Mouse (Mus musculus) erythroblast, embryonic 14.5 days (primary cell): ENCODE data around the gene Ccna1.

Source experiments
- GATA1 ChIP-seq: IDR thresholded peaks from 2 replicates; pipeline ENCODE4 v1.6.1; 2012; ENCODE audit warnings: low read length, inconsistent platforms, mixed read lengths
- TAL1 ChIP-seq: IDR thresholded peaks from 3 replicates; pipeline ENCODE4 v1.6.1; 2012; ENCODE audit warnings: low read length, inconsistent platforms, mixed read lengths

DNA sequence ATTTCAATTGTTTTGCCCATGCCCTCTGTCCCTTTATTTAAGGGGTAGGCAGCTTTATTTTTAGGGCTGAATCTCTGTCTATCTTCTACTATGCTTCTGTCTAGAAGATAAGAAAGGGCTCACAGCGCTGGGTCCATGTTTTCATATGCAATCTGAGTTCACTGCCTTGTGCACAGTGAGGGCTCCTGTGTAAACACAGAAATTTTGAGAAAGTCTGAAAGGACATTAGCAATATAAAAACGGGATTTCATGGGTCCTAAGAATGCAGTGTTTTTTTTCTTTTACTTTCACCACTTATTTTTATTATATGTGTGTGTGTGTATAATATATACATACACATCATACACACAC lies 41.3 kb upstream of the Ccna1 start:
- TF ChIP-seq GATA1: no peak
- no peak for TF ChIP-seq TAL1
